Mouse (Mus musculus): Measurements from ENCODE around the gene Rpl26.

DNA sequence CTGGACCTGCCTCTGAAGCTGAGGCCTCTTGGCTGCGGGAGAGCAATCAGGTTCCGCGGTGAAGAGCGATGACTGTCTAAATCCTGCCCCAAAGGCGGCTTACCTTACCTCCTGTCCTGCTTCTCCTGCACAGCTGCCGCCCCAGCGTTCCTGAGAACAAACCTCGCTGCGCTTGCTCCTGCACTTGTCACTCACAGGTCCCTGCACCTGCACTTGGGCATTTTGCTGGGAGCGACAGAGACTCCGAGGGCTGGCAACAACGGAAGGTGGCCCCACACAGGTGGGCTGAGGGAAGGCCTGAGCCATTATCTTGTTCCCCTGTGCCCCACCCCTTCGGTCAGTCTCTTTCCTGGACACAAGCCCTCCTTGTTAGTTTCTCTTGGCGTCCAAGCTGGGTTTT is 19.3 kb upstream of the Rpl26 start:
- TF ChIP-seq CTCF (IDR thresholded peaks at IDR 0.05; ENCODE audit: extremely low read depth, insufficient read depth, low read length) (no peak), POLR2A (IDR thresholded peaks at IDR 0.05; ENCODE audit: extremely low read depth, insufficient read depth, low read length) (no peak)

Measured in cortical plate, adult 2 months (tissue).